Mouse (Mus musculus) ovary, adult 18-20 months (tissue): Measurements from ENCODE around the gene Gm5580.
"Not testable (repeated sequence)": the region's sequence is repeated elsewhere in the genome, so short reads cannot be mapped to it uniquely, and the experiment has no call there.

ENCODE experiments used
- DNase-seq: peaks from one replicate; pipeline ENCODE4 v3.0.0; 2022; ENCODE audit warnings: low spot score, mixed read lengths

Gene Gm5580

GRCm38 (mm10) chr6:116550841-116551240 lies at the start of gene Gm5580:
Gm5580 (plus strand) TSS chr6:116551141.
- DNase-seq = not testable (repeated sequence)

- DNase-seq = not testable (repeated sequence)
Measured at GRCm38 (mm10) chr6:116506302-116507003, 44.5 kb upstream of the Gm5580 start, which contains the start of gene Olfr212. Olfr212 (plus strand) TSS chr6:116506516.

GRCm38 (mm10) chr6:116514832-116515231 lies 36.1 kb upstream of the Gm5580 start:
- no peak for DNase-seq

DNA sequence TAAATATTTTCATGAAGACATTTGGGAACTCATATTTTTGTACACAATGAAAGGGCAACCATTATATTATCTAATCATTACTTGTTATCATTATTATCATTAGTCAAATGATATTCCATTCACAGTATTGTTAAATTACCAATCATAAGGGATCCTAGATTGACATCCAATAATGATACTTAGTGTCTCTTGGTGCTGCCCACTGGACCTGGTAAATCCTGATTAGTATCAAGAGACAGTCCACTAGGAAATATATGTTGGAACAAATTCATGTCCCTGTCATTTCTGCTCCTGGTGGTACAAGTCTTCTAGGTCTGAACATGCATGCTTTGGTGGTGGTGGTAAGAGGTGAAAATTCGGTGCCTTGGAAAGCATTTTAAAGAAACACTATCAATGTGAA lies 12.8 kb upstream of the Gm5580 start, which contains the start of gene Olfr213:
Gene Olfr213, plus strand, starts transcription at position 301 of the 400 bp plus-strand sequence.
- DNase-seq = no peak

- DNase-seq = no peak
Measured at GRCm38 (mm10) chr6:116542500-116542899, 8.4 kb upstream of the Gm5580 start.

- DNase-seq = no peak
Measured at GRCm38 (mm10) chr6:116553935-116554334, 3.0 kb downstream of the Gm5580 start, which contains the start of gene Olfr214. Olfr214 (plus strand) TSS chr6:116554235.

GRCm38 (mm10) chr6:116554952-116555351 lies 4.0 kb downstream of the Gm5580 start:
- DNase-seq = no peak

DNA sequence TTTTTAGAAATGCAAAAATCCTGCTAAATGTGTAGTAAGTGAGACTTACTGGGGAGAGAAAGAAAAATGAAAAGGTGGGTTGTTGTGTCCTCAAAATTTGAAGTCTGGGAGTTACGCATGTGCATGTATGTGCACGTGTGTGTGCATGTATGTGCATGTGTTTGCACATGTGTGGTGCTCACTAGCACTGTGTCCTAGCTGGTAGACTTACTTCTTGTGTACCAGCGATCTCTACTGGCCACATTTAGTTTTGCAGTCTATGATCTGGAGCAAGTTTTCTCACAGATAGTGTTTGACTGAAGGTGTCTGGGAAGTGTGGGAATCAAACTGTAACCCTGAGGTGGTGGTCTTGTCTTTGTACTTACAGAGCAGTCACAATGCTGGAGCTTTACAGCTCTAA lies 18.9 kb downstream of the Gm5580 start:
- DNase-seq = no peak

GRCm38 (mm10) chr6:116584095-116584494 lies 33.2 kb downstream of the Gm5580 start, which contains the start of gene Olfr215:
Olfr215 (minus strand) TSS chr6:116584195.
- DNase-seq = no peak

DNA sequence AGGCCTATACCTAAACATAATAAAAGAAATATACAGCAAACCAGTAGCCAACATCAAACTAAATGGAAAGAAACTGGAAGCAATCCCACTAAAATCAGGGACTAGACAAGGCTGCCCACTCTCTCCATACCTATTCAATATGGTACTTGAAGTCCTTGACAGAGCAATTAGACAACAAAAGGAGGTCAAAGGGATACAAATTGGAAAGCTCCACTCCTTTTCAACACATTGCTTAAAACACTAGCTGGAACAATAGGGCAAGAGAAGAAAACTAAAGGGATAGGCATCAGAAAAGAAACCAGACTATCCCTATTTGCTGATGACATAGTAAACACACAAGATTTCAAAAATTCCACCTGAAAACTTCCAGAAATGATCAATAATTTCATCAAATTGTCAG lies 50.0 kb downstream of the Gm5580 start:
- DNase-seq = not testable (repeated sequence)
